Mouse (Mus musculus) heart, embryonic 10.5 days (tissue): Measurements from ENCODE around the gene Gmeb2. TPM values are rescaled to one million over a fixed set of nuclear protein-coding genes. Genes with fewer than 3 reads are reported as not detected.

ENCODE experiments used
- DNase-seq: peaks from one replicate; pipeline ENCODE4 v3.0.0-alpha.2; 2017; ENCODE audit warnings: low spot score
- H3K27ac ChIP-seq: fragments of 300-500 bp; sonication (generic); 2 replicates; pipeline ENCODE4 v1.5.1; 2016; ENCODE audit warnings: mild to moderate bottlenecking
- H3K27me3 ChIP-seq: fragments of 300-500 bp; sonication (generic); 2 replicates; pipeline ENCODE4 v1.6.1; 2016; ENCODE audit warnings: mild to moderate bottlenecking; ENCODE audit not compliant: poor library complexity, insufficient read depth, severe bottlenecking
- H3K36me3 ChIP-seq: fragments of 300-500 bp; sonication (generic); 2 replicates; pipeline ENCODE4 v1.6.1; 2016; ENCODE audit warnings: mild to moderate bottlenecking, moderate library complexity
- H3K4me1 ChIP-seq: fragments of 300-500 bp; sonication (generic); 2 replicates; pipeline ENCODE4 v1.6.1; 2016; ENCODE audit warnings: mild to moderate bottlenecking
- H3K4me3 ChIP-seq: fragments of 300-500 bp; sonication (generic); 2 replicates; pipeline ENCODE4 v1.5.1; 2016; ENCODE audit warnings: mild to moderate bottlenecking, moderate library complexity
- H3K9me3 ChIP-seq: fragments of 300-500 bp; sonication (generic); 2 replicates; pipeline ENCODE4 v1.6.1; 2016; ENCODE audit warnings: mild to moderate bottlenecking, moderate library complexity
- WGBS: fragments of 180-500 bp; shearing (Covaris S2); methylation state at CpG from one replicate; pipeline ENCODE4 v1.1.7; 2016; 5-methylcytosine and 5-hydroxymethylcytosine counted together
- polyA plus RNA-seq: library from polyadenylated mRNA; unstranded; fragments of >200 nt; fragmentation: Nextera tagmentation; extraction: Ambion mirVana; gene quantifications from 2 replicates; pipeline ENCODE4 v1.2.1, GENCODE M21; 2016

The Gmeb2 gene
- polyA plus RNA-seq, 1 experiment from 2014 or later, result 13.1 TPM

- DNase-seq, result no peak
- Histone ChIP-seq H3K9me3 (no peaks in the 10 kb centered on the region), H3K27ac (no peak overlapping the region), H3K36me3 (peaks cover 7% of the 10 kb centered on the region; the same call in 1 of the 2 replicates), H3K27me3 (peaks cover 16% of the 10 kb centered on the region; the same call in 1 of the 2 replicates), H3K4me3 (no peak overlapping the region), H3K4me1 (no peaks in the 10 kb centered on the region)
- WGBS, result 80% methylated on average over 23 of the region's 23 CpGs
Observed at GRCm38 (mm10) chr2:181235681-181236566, 51.9 kb downstream of the Gmeb2 start.

DNA sequence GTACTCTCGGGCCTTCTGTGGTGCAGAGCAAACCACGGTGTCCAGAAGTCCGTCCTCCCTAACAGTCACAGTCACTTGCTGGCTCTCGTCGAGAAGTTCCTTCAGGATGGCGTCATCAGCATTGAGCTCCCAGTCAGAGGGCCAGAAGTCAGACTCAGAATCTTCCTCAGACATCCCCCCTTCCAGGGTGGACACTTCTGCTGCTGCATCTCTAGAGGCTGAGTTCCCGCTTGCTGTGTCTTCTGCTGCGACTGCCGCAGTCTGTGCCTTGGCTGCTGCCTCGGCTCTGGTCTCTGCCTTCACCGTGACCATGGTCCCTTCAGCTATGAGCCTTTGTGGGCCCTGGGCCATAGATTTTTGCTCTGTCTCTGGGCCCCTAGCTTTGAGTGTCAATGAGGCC, 53.2 kb downstream of the Gmeb2 start:
- peaks cover 15% of the 10 kb centered on the region; the same call in 1 of the 2 replicates for H3K36me3 ChIP-seq
- WGBS, result 90% methylated on average over 11 of the region's 11 CpGs
- no peaks in the 10 kb centered on the region for H3K9me3 ChIP-seq
- no peak overlapping the region for H3K4me3 ChIP-seq
- no peak for DNase-seq
- H3K27me3 ChIP-seq, result peaks cover 11% of the 10 kb centered on the region; the same call in 1 of the 2 replicates
- no peaks in the 10 kb centered on the region for H3K4me1 ChIP-seq
- H3K27ac ChIP-seq, result no peak overlapping the region

DNA sequence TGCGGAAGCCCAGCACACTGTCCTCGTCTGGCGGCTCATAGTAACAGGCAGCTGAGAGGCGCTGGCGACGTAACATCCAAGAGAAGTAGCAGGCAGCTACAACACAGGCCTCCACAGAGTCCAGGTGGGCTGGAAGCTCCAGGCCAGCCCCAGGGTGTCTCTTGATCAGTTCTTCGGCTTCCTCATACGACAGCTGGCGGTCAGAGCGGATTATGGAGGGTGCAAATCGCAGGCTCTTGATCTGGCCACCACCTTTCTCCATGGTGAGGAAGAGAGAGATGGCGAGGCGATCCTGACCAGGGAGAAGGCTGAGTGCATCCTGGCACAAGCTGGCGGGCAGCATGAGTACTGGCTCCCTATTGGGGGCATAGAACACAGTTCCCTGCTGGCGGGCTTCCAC, 54.4 kb downstream of the Gmeb2 start:
- DNase-seq, result no peak
- Histone ChIP-seq H3K27me3 (peaks cover 5% of the 10 kb centered on the region; the same call in 1 of the 2 replicates), H3K4me3 (no peak overlapping the region), H3K27ac (no peak overlapping the region), H3K9me3 (no peaks in the 10 kb centered on the region), H3K36me3 (peaks cover 19% of the 10 kb centered on the region; the same call in 1 of the 2 replicates), H3K4me1 (no peaks in the 10 kb centered on the region)
- 88% methylated on average over 15 of the region's 15 CpGs for WGBS

GRCm38 (mm10) chr2:181231171-181231570, 56.7 kb downstream of the Gmeb2 start:
- no peaks in the 10 kb centered on the region for H3K4me1 ChIP-seq
- no peak for DNase-seq
- no peak overlapping the region for H3K4me3 ChIP-seq
- H3K9me3 ChIP-seq, result no peaks in the 10 kb centered on the region
- peaks cover 14% of the 10 kb centered on the region; the same call in 1 of the 2 replicates for H3K36me3 ChIP-seq
- no peak overlapping the region for H3K27ac ChIP-seq
- H3K27me3 ChIP-seq, result peaks cover 5% of the 10 kb centered on the region; the same call in 1 of the 2 replicates
- WGBS, result 71% methylated on average over 19 of the region's 20 CpGs

GRCm38 (mm10) chr2:181228335-181228734, 59.5 kb downstream of the Gmeb2 start:
- no peak for DNase-seq
- peaks cover 14% of the 10 kb centered on the region; the same call in 1 of the 2 replicates for H3K36me3 ChIP-seq
- H3K27me3 ChIP-seq, result peaks cover 5% of the 10 kb centered on the region; the same call in 1 of the 2 replicates
- no peaks in the 10 kb centered on the region for H3K4me1 ChIP-seq
- no peak overlapping the region for H3K4me3 ChIP-seq
- WGBS, result 46% methylated on average over 1 of the region's 1 CpGs
- no peaks in the 10 kb centered on the region for H3K9me3 ChIP-seq
- no peak overlapping the region for H3K27ac ChIP-seq

DNA sequence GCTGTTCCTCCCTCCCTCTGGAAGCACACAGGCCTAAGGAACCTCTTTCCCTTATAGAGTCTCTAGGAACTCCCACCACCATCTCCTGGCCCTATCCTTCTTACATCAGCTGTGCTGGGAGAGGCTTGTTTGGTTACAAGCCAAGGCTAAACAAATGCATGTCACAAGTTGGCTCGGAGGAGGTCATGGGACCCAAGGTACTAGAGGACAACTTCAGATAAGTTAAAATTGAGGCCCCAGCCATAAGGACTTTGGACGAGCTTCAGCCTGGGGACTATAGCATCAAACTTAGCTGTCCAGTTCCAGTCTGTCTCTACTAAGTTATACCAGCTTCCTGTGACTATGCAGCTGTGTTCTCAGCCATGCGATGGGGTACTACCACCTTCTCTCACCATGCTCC, 60.7 kb downstream of the Gmeb2 start:
- H3K4me1 ChIP-seq, result no peaks in the 10 kb centered on the region
- 73% methylated on average over 3 of the region's 3 CpGs for WGBS
- DNase-seq, result no peak
- peaks cover 8% of the 10 kb centered on the region for H3K27me3 ChIP-seq
- H3K9me3 ChIP-seq, result no peaks in the 10 kb centered on the region
- H3K27ac ChIP-seq, result no peak overlapping the region
- H3K36me3 ChIP-seq, result peaks cover 14% of the 10 kb centered on the region; the same call in 1 of the 2 replicates
- H3K4me3 ChIP-seq, result no peak overlapping the region

DNA sequence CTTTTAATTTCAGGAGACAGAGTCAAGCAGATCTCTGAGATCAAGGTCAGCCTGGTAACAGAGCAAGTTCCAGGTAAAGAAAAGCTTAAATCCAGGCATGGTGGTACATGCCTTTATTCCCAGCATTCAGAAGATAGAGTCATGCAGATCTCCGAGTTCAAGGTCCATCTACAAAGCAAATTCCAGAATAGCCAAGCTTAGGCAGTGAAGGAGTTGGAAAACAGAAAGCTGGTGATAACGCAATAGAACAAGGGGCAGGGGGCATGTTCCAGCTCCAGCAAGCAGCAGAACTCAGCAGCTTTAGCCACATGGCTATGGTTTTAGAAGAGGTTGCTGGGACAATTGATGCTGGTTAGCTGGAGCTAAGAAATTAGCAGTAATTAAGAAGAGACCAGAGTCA, 62.8 kb downstream of the Gmeb2 start:
- peaks cover 8% of the 10 kb centered on the region for H3K4me1 ChIP-seq
- no peak overlapping the region for H3K4me3 ChIP-seq
- WGBS, result 72% methylated on average over 2 of the region's 2 CpGs
- no peak for DNase-seq
- peaks cover 23% of the 10 kb centered on the region for H3K27me3 ChIP-seq
- no peak overlapping the region for H3K27ac ChIP-seq
- H3K36me3 ChIP-seq, result peaks cover 4% of the 10 kb centered on the region; the same call in 1 of the 2 replicates
- H3K9me3 ChIP-seq, result no peaks in the 10 kb centered on the region

- Histone ChIP-seq H3K36me3 (no peaks in the 10 kb centered on the region), H3K27ac (peak overlapping the region; percentile 43; the same call in 1 of the 2 replicates), H3K4me3 (peak overlapping the region; percentile 52), H3K4me1 (peaks cover 16% of the 10 kb centered on the region), H3K27me3 (peaks cover 28% of the 10 kb centered on the region), H3K9me3 (no peaks in the 10 kb centered on the region)
- DNase-seq, result no peak
- WGBS, result 41% methylated on average over 2 of the region's 2 CpGs
Observed at GRCm38 (mm10) chr2:181220361-181220760, 67.5 kb downstream of the Gmeb2 start.

DNA sequence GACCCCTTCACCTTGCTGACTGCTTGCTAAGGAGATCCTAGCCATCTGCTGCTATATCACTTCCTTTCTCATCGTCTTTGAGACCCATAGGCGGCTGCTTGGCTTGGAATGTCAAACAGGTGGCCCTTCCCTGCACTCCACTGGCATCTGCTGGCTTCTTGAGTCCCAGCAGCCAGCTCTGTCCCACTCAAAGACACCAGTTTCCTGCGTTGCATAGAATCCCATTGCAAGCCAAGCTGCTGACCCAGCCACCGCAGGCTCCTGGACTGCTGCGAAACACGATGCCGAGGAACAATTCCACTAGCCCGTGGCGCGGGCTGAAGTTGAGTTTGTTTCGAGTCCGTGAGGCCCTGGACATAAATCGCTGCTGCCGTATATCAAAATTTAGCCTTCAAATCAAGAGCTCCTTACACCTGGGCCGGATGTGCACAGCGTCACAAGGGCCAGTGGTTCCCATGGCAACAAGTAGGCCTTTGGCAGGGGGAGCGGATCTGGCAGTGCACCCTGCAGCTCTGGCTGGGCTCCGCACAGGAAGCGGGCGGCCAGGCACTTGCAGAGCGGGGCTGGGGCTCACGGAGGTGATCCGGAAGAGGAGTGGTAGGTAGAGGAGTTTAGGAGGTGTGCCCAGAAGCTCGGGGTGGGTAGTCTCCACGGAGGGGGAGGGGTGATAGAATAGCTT, 68.2 kb downstream of the Gmeb2 start, which contains the start of gene Fndc11:
TSS of gene Fndc11 (plus strand) at position 476 of the 679 bp plus-strand sequence.
- no peaks in the 10 kb centered on the region for H3K9me3 ChIP-seq
- peaks cover 29% of the 10 kb centered on the region for H3K27me3 ChIP-seq
- peaks cover 16% of the 10 kb centered on the region for H3K4me1 ChIP-seq
- H3K36me3 ChIP-seq, result no peaks in the 10 kb centered on the region
- 6% methylated on average over 25 of the region's 25 CpGs for WGBS
- peak; percentile 85 for DNase-seq
- H3K27ac ChIP-seq, result peak within 1 kb of the TSS; percentile 43
- H3K4me3 ChIP-seq, result peak within 1 kb of the TSS; percentile 52

GRCm38 (mm10) chr2:181218881-181219485, 68.9 kb downstream of the Gmeb2 start:
- Histone ChIP-seq H3K27ac (no peak overlapping the region), H3K27me3 (peaks cover 36% of the 10 kb centered on the region), H3K4me1 (peaks cover 16% of the 10 kb centered on the region)

DNA sequence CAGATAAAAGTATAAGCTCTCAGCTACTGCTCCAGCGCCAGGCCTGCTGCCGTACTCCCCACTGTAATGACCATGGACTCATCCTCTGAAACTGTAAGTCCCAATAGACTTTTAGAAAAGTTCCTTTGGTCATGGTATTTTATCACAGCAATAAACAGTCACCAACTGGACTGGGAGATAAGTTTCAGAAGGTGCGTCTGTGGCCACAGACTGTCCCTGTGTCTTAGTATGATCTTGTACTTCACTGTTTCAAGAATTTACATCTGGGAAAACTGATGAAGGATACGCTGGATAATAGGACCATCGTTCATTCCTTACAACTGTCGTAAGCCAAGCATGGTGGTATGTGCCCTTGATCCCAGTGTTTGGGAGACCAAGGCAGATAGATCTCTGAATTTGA, 71.8 kb downstream of the Gmeb2 start:
- Histone ChIP-seq H3K27me3 (peaks cover 52% of the 10 kb centered on the region), H3K9me3 (no peaks in the 10 kb centered on the region), H3K4me3 (no peak overlapping the region), H3K36me3 (no peaks in the 10 kb centered on the region), H3K27ac (no peak overlapping the region), H3K4me1 (peaks cover 27% of the 10 kb centered on the region)
- 80% methylated on average over 6 of the region's 6 CpGs for WGBS
- no peak for DNase-seq

More at GRCm38 (mm10) chr2:181218881-181219485, 68.9 kb downstream of the Gmeb2 start:
- H3K9me3 ChIP-seq, result no peaks in the 10 kb centered on the region
- DNase-seq, result no peak
- H3K4me3 ChIP-seq, result no peak overlapping the region
- no peaks in the 10 kb centered on the region for H3K36me3 ChIP-seq
- WGBS, result 60% methylated on average over 5 of the region's 5 CpGs

DNA sequence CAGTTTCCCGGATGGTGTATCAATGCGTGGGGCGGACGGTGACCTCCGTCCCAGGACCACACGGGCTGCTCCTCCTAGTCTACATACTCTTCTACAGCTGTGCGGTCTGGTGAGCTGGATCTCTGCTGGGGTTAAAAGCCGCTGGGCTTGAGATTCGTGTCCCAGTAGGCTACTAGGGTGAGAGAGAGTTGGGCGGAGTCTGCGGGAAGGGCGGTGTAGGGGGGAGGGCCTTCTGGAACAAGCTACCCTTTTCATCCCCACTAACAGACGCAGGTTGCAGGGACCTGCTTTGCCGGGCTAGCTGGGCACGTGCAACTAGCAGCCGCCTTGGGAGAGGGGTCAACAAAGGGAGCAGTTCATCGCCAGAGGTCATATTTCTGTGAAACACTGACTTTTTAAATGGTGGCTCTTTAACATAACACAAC, 74.8 kb downstream of the Gmeb2 start, which contains the start of gene Srms:
TSS of gene Srms (minus strand) at position 165 of the 425 bp plus-strand sequence.
- H3K27ac ChIP-seq, result no peak within 1 kb of the TSS
- no peaks in the 10 kb centered on the region for H3K9me3 ChIP-seq
- no peaks in the 10 kb centered on the region for H3K36me3 ChIP-seq
- no peak for DNase-seq
- peak within 1 kb of the TSS; percentile 54 for H3K4me3 ChIP-seq
- under 1% methylated on average over 17 of the region's 17 CpGs for WGBS
- peaks cover 11% of the 10 kb centered on the region for H3K4me1 ChIP-seq
- peaks cover 65% of the 10 kb centered on the region for H3K27me3 ChIP-seq
